Mouse (Mus musculus): Measurements from ENCODE around the gene Ganab. TPM values are rescaled to one million over a fixed set of nuclear protein-coding genes. Genes with fewer than 3 reads are reported as not detected.
"Not testable (repeated sequence)": the region's sequence is repeated elsewhere in the genome, so short reads cannot be mapped to it uniquely, and the experiment has no call there.

Ganab gene
- 10 to 100 TPM; 30.7 to 34.3 TPM for total RNA-seq (2021)
- long read RNA-seq, experiment 1, transcript Ganab-202 (24 exons, 3,788 nt): major isoform, 7 of 16 reads
- long read RNA-seq, experiment 1, partial matches to known transcripts: 6 of 16 reads
- long read RNA-seq, experiment 1, other reads (novel, unspliced or antisense): 1 of 16 reads
- long read RNA-seq, experiment 2, transcript Ganab-202 (24 exons, 3,788 nt): major isoform, 7 of 12 reads
- long read RNA-seq, experiment 2, partial matches to known transcripts: 2 of 12 reads
- long read RNA-seq, experiment 2, other reads (novel, unspliced or antisense): 0 of 12 reads

GRCm38 (mm10) chr19:8897865-8898495, at the start of gene Ganab:
TSS of gene Ganab (plus strand) at chr19:8898071.
- intact Hi-C loops (cut with DNase I; ENCODE audit: low total_unique reads): no loop called here
- peak; percentile 96 for DNase-seq

- no peak for DNase-seq
- intact Hi-C loops (cut with DNase I; ENCODE audit: low total_unique reads): loop anchor here (5.0 kb wide), 2 partner anchors 114 to 259 kb away; no protein-coding TSS in a partner anchor
Measured at GRCm38 (mm10) chr19:8848356-8848755, 49.5 kb upstream of the Ganab start.

DNA sequence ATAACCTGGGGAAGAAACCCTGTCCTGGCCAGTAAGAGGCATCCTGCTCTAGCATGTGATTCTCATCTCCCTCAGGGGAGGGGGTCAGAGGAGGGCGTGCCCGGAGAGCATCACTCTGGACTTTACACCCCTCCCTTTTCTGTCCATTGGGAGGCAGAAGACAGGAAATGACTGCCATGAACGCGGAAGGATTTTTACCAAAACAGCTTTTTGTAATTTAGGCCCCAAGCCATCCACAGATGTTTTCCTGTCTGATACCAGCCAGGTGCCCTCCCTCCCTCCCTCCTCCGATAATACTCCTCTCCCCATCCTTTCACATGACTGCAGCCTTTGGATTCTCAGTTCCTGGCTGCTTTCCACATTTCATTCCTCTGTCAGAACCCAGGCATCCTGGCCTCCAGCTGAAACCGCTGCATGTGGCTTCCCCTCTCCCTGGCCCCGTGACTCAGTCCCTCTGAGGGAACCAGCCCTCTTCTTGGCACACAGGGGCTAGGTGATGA, 47.4 kb upstream of the Ganab start, which contains the start of gene Lrrn4cl:
Gene Lrrn4cl, plus strand, starts transcription at position 367 of the 500 bp plus-strand sequence.
- intact Hi-C loops (cut with DNase I; ENCODE audit: low total_unique reads): no loop called here
- peak; percentile 71 for DNase-seq

- intact Hi-C loops (cut with DNase I; ENCODE audit: low total_unique reads): no loop called here
Measured at GRCm38 (mm10) chr19:8851639-8852038, 46.2 kb upstream of the Ganab start.

GRCm38 (mm10) chr19:8852236-8852928, 45.5 kb upstream of the Ganab start:
- DNase-seq: peak; percentile 61
- intact Hi-C loops (cut with DNase I; ENCODE audit: low total_unique reads): no loop called here

More at GRCm38 (mm10) chr19:8851639-8852038, 46.2 kb upstream of the Ganab start:
- no peak for DNase-seq

- intact Hi-C loops (cut with DNase I; ENCODE audit: low total_unique reads): no loop called here
- DNase-seq: no peak
Measured at GRCm38 (mm10) chr19:8853117-8853516, 44.8 kb upstream of the Ganab start.

DNA sequence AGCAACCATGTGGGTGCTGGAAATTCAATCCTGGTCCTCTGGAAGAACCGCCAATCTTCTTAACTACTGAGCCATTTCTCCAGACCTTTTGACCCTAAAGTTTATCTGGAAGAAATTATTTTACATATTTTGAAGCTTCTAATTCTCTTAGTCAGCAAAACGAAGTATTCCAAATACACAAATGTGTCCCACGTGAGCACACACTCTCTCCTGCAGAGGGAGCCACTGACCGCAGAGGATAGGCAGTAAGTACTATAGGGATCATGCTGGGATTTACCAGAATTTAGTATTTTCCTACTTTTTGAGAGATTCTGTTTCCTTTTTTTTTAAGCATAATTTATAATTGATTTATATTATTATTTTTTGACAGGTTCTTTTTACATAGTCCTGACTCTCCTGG, 40.2 kb upstream of the Ganab start:
- intact Hi-C loops (cut with DNase I; ENCODE audit: low total_unique reads): no loop called here

DNA sequence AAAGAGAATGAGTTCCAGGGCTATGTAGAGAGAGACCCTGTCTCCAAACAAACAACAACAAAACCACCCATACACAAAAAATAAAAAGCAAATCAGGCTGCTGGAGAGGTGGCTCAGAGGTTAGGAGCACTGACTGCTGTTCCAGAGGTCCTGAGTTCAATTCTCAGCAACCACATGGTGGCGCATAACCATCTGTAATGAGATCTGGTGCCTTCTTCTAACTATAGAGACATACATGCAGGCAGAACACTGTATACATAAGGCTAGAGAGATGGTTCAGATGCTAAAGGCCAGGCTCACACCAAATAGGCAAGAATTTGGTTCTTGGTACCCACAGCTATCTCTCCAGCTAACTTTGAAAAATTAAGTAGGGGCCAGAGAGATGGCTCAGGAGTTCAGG, 38.9 kb upstream of the Ganab start:
- DNase-seq: no peak
- intact Hi-C loops (cut with DNase I; ENCODE audit: low total_unique reads): no loop called here

More for the DNA sequence above, 40.2 kb upstream of the Ganab start:
- peak; percentile 46 for DNase-seq

GRCm38 (mm10) chr19:8864265-8864664, 33.6 kb upstream of the Ganab start:
- intact Hi-C loops (cut with DNase I; ENCODE audit: low total_unique reads): no loop called here
- DNase-seq: no peak

DNA sequence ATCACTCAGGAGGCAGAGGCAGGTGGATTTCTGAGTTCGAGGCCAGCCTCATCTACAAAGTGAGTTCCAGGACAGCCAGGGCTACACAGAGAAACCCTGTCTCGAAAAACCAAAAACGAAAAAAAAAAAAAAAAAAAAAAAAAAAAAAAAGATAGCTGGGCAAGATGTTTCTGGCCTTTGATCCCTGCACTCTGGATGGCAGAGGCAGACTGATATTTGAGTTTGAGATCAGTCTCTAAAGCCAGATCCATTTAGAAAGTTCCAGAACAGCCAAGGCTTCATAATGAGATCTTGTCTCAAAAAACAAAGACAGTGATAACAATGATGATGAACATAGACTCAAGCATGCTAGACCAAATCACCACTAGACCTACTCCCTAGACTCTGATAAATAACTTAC, 27.5 kb upstream of the Ganab start:
- intact Hi-C loops (cut with DNase I; ENCODE audit: low total_unique reads); DNase-seq: not testable (repeated sequence)

GRCm38 (mm10) chr19:8870838-8871237, 27.0 kb upstream of the Ganab start:
- no peak for DNase-seq
- intact Hi-C loops (cut with DNase I; ENCODE audit: low total_unique reads): no loop called here

DNA sequence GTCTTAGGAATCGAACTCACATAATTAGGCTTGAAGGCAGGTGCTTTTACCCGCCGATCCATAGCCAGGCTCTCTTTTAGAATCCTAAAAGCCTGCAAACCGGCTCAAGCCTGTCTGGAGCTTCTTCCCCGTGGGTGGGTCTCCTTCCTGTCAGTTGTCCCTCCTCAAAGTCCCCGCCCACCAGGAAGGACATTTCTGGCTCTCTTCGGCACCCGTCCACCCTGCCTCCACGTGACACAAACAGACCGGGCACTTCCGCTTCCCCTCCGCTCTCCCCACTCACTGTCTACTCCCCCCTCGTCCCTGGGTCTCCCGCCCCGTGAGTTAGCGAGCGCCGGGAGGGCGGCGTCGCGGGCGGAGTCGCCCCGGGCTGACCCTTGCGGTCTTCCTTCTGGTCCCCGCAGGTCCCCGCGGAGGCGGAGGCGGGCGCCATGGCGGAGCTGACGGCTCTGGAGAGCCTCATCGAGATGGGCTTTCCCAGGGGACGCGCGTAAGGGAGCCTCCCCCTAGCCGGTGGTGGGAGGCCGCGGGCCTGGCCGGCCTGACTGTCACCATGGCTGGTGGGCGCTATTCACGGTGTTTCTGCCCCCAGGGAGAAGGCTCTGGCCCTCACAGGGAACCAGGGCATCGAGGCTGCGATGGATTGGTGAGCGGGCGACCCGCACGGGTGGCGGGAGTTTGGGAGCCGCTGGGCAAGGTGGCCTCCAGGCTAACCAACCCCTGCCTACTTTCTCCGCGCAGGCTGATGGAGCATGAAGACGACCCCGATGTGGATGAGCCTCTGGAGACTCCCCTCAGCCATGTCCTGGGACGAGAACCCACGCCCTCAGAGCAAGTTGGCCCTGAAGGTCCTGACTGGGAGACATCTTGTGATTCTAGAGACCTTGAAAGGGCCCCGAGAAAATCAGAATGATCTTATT, 26.3 kb upstream of the Ganab start, which contains the start of gene Ubxn1:
Gene Ubxn1, plus strand, starts transcription at position 230 of the 920 bp plus-strand sequence.
- intact Hi-C loops (cut with DNase I; ENCODE audit: low total_unique reads): no loop called here
- peak; percentile 97 for DNase-seq

DNA sequence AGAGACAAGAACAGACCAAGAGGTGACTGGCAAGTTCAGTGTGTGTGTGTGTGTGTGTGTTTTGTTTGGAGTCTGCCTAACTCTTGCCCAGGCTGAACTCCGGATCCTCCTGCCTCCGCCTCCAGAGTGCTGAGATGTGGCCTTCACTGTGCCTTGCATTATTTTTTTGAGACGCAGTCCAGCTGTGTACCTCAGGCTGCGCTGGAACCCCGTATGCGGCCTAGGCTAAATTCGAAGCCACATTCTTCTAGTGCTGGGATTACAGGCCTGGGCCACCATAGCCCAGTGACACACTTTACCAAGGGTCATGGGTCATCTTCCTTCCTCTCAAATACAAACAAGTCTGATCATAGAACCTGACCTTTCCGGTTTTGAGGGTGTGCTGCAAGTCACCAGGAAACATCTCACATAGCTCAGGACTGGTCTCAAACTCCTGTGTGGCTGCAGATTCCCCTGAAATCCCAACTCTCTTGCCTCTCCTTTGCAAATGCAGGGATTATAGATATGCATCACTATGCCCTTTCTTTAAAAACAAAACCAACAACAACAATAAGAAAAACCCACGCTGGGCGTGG, 25.5 kb upstream of the Ganab start:
- DNase-seq: no peak
- intact Hi-C loops (cut with DNase I; ENCODE audit: low total_unique reads): no loop called here

DNA sequence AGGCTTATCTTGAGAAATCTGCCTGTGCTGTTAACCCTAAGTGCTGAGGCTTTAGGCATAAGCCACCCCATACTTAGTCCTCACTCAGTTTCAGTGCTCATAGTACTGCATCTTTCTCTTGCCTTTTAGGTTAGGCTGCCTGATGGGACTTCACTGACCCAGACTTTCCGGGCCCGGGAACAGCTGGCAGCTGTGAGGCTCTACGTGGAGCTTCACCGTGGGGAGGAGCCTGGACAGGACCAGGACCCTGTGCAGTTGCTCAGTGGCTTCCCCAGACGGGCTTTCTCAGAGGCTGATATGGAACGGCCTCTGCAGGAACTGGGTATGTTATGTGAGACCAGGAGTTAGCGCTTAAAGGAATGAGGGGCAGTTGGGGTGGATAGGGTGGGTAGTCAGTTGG, 22.8 kb upstream of the Ganab start:
- intact Hi-C loops (cut with DNase I; ENCODE audit: low total_unique reads): no loop called here
- no peak for DNase-seq

GRCm38 (mm10) chr19:8880311-8881033, 17.4 kb upstream of the Ganab start, which contains the start of gene Uqcc3:
TSS of gene Uqcc3 (minus strand) at chr19:8880923.
- intact Hi-C loops (cut with DNase I; ENCODE audit: low total_unique reads): no loop called here
- DNase-seq: peak; percentile 89

- no peak for DNase-seq
Measured at GRCm38 (mm10) chr19:8881034-8881392, 16.9 kb upstream of the Ganab start.

DNA sequence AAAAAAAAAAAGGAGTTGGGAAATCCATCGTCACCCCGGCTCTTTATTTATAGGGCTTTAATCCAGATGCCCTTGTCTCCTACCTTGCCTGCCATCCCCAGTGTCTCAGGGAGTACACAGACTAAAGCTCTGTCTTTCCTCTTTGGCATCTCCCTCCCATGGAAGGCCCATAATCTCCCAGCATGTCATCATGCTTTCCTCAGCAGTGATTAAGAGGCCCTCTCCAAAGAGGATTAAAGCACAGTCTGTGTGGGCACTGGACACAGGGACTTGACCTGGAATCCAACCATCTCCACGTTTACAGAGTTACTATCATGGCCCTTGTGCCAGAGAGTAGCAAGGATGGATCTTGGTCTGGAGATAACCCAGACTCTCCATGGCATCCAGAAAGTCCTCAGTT, 14.3 kb upstream of the Ganab start, which contains the start of the genes Lbhd1 and Gm49403:
Gene Lbhd1, plus strand, starts transcription at position 117 of the 400 bp plus-strand sequence.
Gene Gm49403, plus strand, starts transcription at position 315 of the 400 bp plus-strand sequence.
- no peak for DNase-seq
- intact Hi-C loops (cut with DNase I; ENCODE audit: low total_unique reads): no loop called here

More at GRCm38 (mm10) chr19:8881034-8881392, 16.9 kb upstream of the Ganab start:
- intact Hi-C loops (cut with DNase I; ENCODE audit: low total_unique reads): no loop called here

Measured in gastrocnemius, postnatal 14 days (tissue).